Comparison of ENCODE assay signal across 9 mouse cellular contexts in genomic region chr7:139188634-139189207, GRCm38 (mm10). TPM values are rescaled to one million over a fixed set of nuclear protein-coding genes. Genes with fewer than 3 reads are reported as not detected.
DNase-seq lines count a peak whose midpoint lies in the region; ATAC-seq lines count a peak whose summit lies in the region.
"Had no signal": no experiment of that assay in that cellular context is flagged by ENCODE, and none has a peak within 500 bp of the region (broad histone marks: within the 10 kb centered on the region; RNA-seq: fewer than 3 reads in every experiment).

No protein-coding gene starts in this region.

- peak; percentile 51; the same call in 1 of the 2 replicates for ATAC-seq in heart, embryonic 11.5 days (replicated peaks; ENCODE audit: insufficient number of reproducible peaks, low FRiP score, low TSS enrichment)
- peak; percentile 57 for ATAC-seq in forebrain, embryonic 15.5 days (replicated peaks)
- peak; percentile 76 for ATAC-seq in limb, embryonic 15.5 days (ENCODE audit: insufficient number of reproducible peaks, low FRiP score, low TSS enrichment, low read depth)
- peak; percentile 69; the same call in 1 of the 2 replicates for ATAC-seq in neural tube, embryonic 14.5 days (ENCODE audit: low read depth)

- H3K9ac ChIP-seq in heart, embryonic 11.5 days (ENCODE audit: low read depth, low read length), result peak overlapping the region; percentile 66; the same call in 1 of the 2 replicates
- peak overlapping the region; percentile 59 for H3K9ac ChIP-seq in forebrain, embryonic 15.5 days (replicated peaks)
- H3K9ac ChIP-seq in limb, embryonic 15.5 days, result 0 out of 2 replicates have a peak overlapping the region, but pooled peaks have one; percentile 8
- H3K9ac ChIP-seq in neural tube, embryonic 14.5 days (replicated peaks; ENCODE audit: low read depth, low read length), result peak overlapping the region; percentile 69

- H3K4me3 ChIP-seq in heart, embryonic 11.5 days (ENCODE audit: low read depth, low read length), result peak overlapping the region; percentile 64
- peak overlapping the region; percentile 72 for H3K4me3 ChIP-seq in forebrain, embryonic 15.5 days
- H3K4me3 ChIP-seq in limb, embryonic 15.5 days, result peak overlapping the region; percentile 67
- peak overlapping the region; percentile 78 for H3K4me3 ChIP-seq in neural tube, embryonic 14.5 days (ENCODE audit: low read depth, low read length)

- intact Hi-C loops in heart, postnatal 25 days (cut with DNase I), result no loop called here
- intact Hi-C loops in left cerebral cortex, postnatal 36 days (cut with DNase I), result loop anchor here (5.0 kb wide), 2 partner anchors 36 to 61 kb away; no protein-coding TSS in a partner anchor

- no peaks in the 10 kb centered on the region for H3K36me3 ChIP-seq in heart, embryonic 11.5 days (ENCODE audit: control insufficient read depth, insufficient read depth, low read length)
- no peaks in the 10 kb centered on the region for H3K36me3 ChIP-seq in forebrain, embryonic 15.5 days
- no peaks in the 10 kb centered on the region for H3K36me3 ChIP-seq in limb, embryonic 15.5 days
- H3K36me3 ChIP-seq in neural tube, embryonic 14.5 days (ENCODE audit: control insufficient read depth, insufficient read depth, low read length), result no peaks in the 10 kb centered on the region

- H3K27me3 ChIP-seq in heart, embryonic 11.5 days (ENCODE audit: control insufficient read depth, insufficient read depth, low read length), result peaks cover 42% of the 10 kb centered on the region
- peaks cover 34% of the 10 kb centered on the region for H3K27me3 ChIP-seq in forebrain, embryonic 15.5 days
- H3K27me3 ChIP-seq in limb, embryonic 15.5 days, result peaks cover 48% of the 10 kb centered on the region
- peaks cover 7% of the 10 kb centered on the region; the same call in 1 of the 2 replicates for H3K27me3 ChIP-seq in neural tube, embryonic 14.5 days (ENCODE audit: control insufficient read depth, insufficient read depth, low read length)

- no peak overlapping the region for H3K27ac ChIP-seq in heart, embryonic 11.5 days (ENCODE audit: low read depth, low read length)
- 0 out of 2 replicates have a peak overlapping the region, but pooled peaks have one; percentile 10 for H3K27ac ChIP-seq in forebrain, embryonic 15.5 days (replicated peaks)
- 0 out of 2 replicates have a peak overlapping the region, but pooled peaks have one; percentile 8 for H3K27ac ChIP-seq in limb, embryonic 15.5 days
- H3K27ac ChIP-seq in neural tube, embryonic 14.5 days (ENCODE audit: low read depth, low read length), result no peak overlapping the region
- H3K27ac ChIP-seq: macrophage had no signal

- 1% methylated on average over 23 of the region's 23 CpGs for WGBS in heart, embryonic 11.5 days (ENCODE audit: insufficient replicate concordance)
- WGBS in forebrain, embryonic 15.5 days, result 1% methylated on average over 23 of the region's 23 CpGs
- WGBS in limb, embryonic 15.5 days, result 1% methylated on average over 23 of the region's 23 CpGs
- WGBS in neural tube, embryonic 14.5 days, result 2% methylated on average over 23 of the region's 23 CpGs

- H3K4me1 ChIP-seq in heart, embryonic 11.5 days (ENCODE audit: control insufficient read depth, insufficient read depth, low read length), result no peaks in the 10 kb centered on the region; the same call in 1 of the 2 replicates
- H3K4me1 ChIP-seq in forebrain, embryonic 15.5 days, result peaks cover 13% of the 10 kb centered on the region
- H3K4me1 ChIP-seq in limb, embryonic 15.5 days, result peaks cover 14% of the 10 kb centered on the region
- H3K4me1 ChIP-seq in neural tube, embryonic 14.5 days (ENCODE audit: control insufficient read depth, insufficient read depth, low read length), result peaks cover 9% of the 10 kb centered on the region; the same call in 1 of the 2 replicates

- DNase-seq in heart, postnatal 25 days (ENCODE audit: low spot score), result no peak
- DNase-seq in MN1 (ENCODE audit: low spot score), result peak; percentile 71
- no peak for DNase-seq in left cerebral cortex, postnatal 36 days (ENCODE audit: low spot score in 2 of 2)
- DNase-seq in thymus, postnatal 0 days (ENCODE audit: low spot score), result no peak

- peak overlapping the region; percentile 99 for H3K4me2 ChIP-seq in heart, embryonic 11.5 days
- peak overlapping the region; percentile 95 for H3K4me2 ChIP-seq in forebrain, embryonic 15.5 days (replicated peaks)
- peak overlapping the region; percentile 99 for H3K4me2 ChIP-seq in limb, embryonic 15.5 days
- H3K4me2 ChIP-seq in neural tube, embryonic 14.5 days (ENCODE audit: low read depth, low read length), result peak overlapping the region; percentile 82

- no peaks in the 10 kb centered on the region for H3K9me3 ChIP-seq in heart, embryonic 11.5 days (replicated peaks; ENCODE audit: control insufficient read depth, low read length)
- no peaks in the 10 kb centered on the region for H3K9me3 ChIP-seq in forebrain, embryonic 15.5 days
- H3K9me3 ChIP-seq in limb, embryonic 15.5 days, result no peaks in the 10 kb centered on the region
- no peaks in the 10 kb centered on the region for H3K9me3 ChIP-seq in neural tube, embryonic 14.5 days (ENCODE audit: control insufficient read depth, low read length)

RNA-seq across cellular contexts. Expression of gene Lrrc27, which starts 24.1 kb away (rescaled TPM):
- polyA plus RNA-seq in heart, embryonic 11.5 days (2014; fragmentation: Nextera tagmentation; extraction: Ambion mirVana), result 4.9 and 6.2 TPM in 2 replicates
- 10 to 100 TPM; 19.1 to 20.0 TPM for total RNA-seq in heart, postnatal 25 days (2021)
- polyA plus RNA-seq in forebrain, embryonic 15.5 days (2015; fragmentation: Nextera tagmentation; extraction: Ambion mirVana), result 2.8 and 4.7 TPM in 2 replicates
- polyA plus RNA-seq in limb, embryonic 15.5 days (2015; fragmentation: Nextera tagmentation; extraction: Ambion mirVana), result 1.3 and 2.7 TPM in 2 replicates
- 5.1 and 6.9 TPM in 2 replicates for polyA plus RNA-seq in neural tube, embryonic 14.5 days (2014; fragmentation: Nextera tagmentation; extraction: Ambion mirVana)
- total RNA-seq in left cerebral cortex, postnatal 36 days (2021), result 1 to 10 TPM; 6.4 TPM
- polyA plus RNA-seq in thymus, postnatal 0 days (2015; fragmentation: Nextera tagmentation; extraction: Ambion mirVana), result 1.9 and 2.4 TPM in 2 replicates

RNA-seq across cellular contexts. Expression of gene Stk32c, which starts 24.4 kb away (rescaled TPM):
- not detected in 2 replicates for polyA plus RNA-seq in heart, embryonic 11.5 days (2014; fragmentation: Nextera tagmentation; extraction: Ambion mirVana)
- under 1 TPM; 0.73 to 0.99 TPM for total RNA-seq in heart, postnatal 25 days (2021)
- polyA plus RNA-seq in forebrain, embryonic 15.5 days (2015; fragmentation: Nextera tagmentation; extraction: Ambion mirVana), result 0.93 and 0.98 TPM in 2 replicates
- polyA plus RNA-seq in limb, embryonic 15.5 days (2015; fragmentation: Nextera tagmentation; extraction: Ambion mirVana), result 0.23 and 0.27 TPM in 2 replicates
- polyA plus RNA-seq in neural tube, embryonic 14.5 days (2014; fragmentation: Nextera tagmentation; extraction: Ambion mirVana), result 1.5 and 1.7 TPM in 2 replicates
- total RNA-seq in left cerebral cortex, postnatal 36 days (2021), result 100 to 1,000 TPM; 182 to 198 TPM
- polyA plus RNA-seq in thymus, postnatal 0 days (2015; fragmentation: Nextera tagmentation; extraction: Ambion mirVana), result not detected in 2 replicates

RNA-seq across cellular contexts. Expression of gene Pwwp2b, which starts 59.6 kb away (rescaled TPM):
- polyA plus RNA-seq in heart, embryonic 11.5 days (2014; fragmentation: Nextera tagmentation; extraction: Ambion mirVana), result 8.4 TPM in 2 replicates
- total RNA-seq in heart, postnatal 25 days (2021), result 1 to 10 TPM; 8.7 to 9.7 TPM
- polyA plus RNA-seq in forebrain, embryonic 15.5 days (2015; fragmentation: Nextera tagmentation; extraction: Ambion mirVana), result 5.1 and 5.9 TPM in 2 replicates
- 15.0 and 15.9 TPM in 2 replicates for polyA plus RNA-seq in limb, embryonic 15.5 days (2015; fragmentation: Nextera tagmentation; extraction: Ambion mirVana)
- 5.6 and 6.4 TPM in 2 replicates for polyA plus RNA-seq in neural tube, embryonic 14.5 days (2014; fragmentation: Nextera tagmentation; extraction: Ambion mirVana)
- 10 to 100 TPM; 11.7 to 11.8 TPM for total RNA-seq in left cerebral cortex, postnatal 36 days (2021)
- 3.7 and 3.9 TPM in 2 replicates for polyA plus RNA-seq in thymus, postnatal 0 days (2015; fragmentation: Nextera tagmentation; extraction: Ambion mirVana)

Comparison
In these comparisons a context has a peak if more than half of its experiments do, and no peak if none do; other contexts are left out.
1. H3K27ac ChIP-seq: peak in forebrain, embryonic 15.5 days (single experiment) and limb, embryonic 15.5 days (single experiment); none in heart, embryonic 11.5 days (single experiment) and neural tube, embryonic 14.5 days (single experiment).
2. H3K9ac ChIP-seq: peak in every context shown above with its lines; median percentile 69 in neural tube, embryonic 14.5 days; 66 in heart, embryonic 11.5 days; 59 in forebrain, embryonic 15.5 days; 8 in limb, embryonic 15.5 days.
3. Peak in every context shown above with its lines, with median percentiles within 50 percentile points of each other: ATAC-seq, H3K4me2 ChIP-seq and H3K4me3 ChIP-seq.